Mouse (Mus musculus): ENCODE measurements around the gene Zfp941.

The Zfp941 gene

GRCm38 (mm10) chr7:140839556-140839955 is 17.6 kb upstream of the Zfp941 start:
- no peak for DNase-seq

GRCm38 (mm10) chr7:140836243-140837115 is 14.5 kb upstream of the Zfp941 start:
- DNase-seq, result no peak

GRCm38 (mm10) chr7:140835758-140836087 is 13.7 kb upstream of the Zfp941 start:
- no peak for DNase-seq

DNA sequence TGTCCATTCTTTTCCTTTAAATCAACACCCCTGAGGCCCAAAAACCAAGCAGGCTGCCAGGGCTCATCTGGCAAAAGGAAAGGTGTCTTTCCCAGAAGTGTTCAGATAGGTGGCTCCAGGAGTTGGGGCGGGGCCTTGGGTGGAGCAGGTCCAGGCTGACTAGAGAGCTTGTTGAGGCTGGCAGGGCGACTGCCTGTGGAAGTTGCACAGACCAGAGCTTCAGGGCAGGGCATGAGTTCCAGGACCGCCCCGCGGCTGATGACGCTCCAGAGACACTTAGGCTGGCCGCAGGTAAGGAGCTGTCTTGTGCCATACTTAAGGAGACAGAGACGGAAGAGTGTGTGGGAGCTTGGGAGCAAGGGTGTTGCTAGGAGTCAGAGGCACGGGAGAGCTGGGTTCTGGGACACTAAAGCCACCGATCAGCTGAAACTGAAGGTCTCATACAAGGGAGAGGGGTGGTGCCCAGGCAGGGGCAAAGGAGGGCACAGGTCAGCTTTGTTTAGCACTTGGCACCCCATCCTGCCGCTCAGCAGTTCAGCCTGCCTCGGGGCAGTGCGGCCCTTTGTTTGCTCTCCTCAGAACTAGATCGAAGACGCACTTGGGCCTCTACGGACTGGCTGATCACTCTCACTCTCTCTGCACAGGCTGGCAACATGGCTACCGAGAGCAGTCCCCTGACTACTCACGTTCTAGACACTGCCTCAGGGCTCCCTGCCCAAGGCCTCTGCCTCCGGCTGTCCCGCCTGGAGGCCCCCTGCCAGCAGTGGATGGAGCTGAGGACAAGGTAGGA is 13.2 kb upstream of the Zfp941 start, which contains the start of gene Urah:
Urah (plus strand) TSS at position 51 of the 790 bp plus-strand sequence.
- DNase-seq, result no peak

DNA sequence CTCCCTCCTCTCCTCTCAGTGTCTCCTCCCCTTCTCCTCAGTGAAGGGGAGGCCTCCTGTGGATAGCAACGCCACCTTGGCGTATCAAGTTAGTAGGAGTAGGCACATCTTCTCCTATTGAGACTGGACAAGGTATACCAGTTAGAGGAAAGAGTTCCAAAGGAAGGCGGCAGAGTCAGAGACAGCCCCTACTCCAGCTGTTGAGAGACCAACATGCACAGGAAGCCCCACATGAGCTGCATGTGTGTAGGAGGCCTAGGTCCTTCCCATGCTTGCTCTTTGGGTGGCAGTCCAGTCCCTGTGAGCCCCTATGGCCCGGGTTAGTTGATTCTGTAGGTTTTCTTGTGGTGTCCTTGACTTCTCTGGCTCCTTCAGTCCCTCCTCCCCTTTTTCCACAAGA is 11.4 kb upstream of the Zfp941 start:
- DNase-seq, result no peak

- DNase-seq, result no peak
Measured at GRCm38 (mm10) chr7:140831447-140831846, 9.5 kb upstream of the Zfp941 start.

DNA sequence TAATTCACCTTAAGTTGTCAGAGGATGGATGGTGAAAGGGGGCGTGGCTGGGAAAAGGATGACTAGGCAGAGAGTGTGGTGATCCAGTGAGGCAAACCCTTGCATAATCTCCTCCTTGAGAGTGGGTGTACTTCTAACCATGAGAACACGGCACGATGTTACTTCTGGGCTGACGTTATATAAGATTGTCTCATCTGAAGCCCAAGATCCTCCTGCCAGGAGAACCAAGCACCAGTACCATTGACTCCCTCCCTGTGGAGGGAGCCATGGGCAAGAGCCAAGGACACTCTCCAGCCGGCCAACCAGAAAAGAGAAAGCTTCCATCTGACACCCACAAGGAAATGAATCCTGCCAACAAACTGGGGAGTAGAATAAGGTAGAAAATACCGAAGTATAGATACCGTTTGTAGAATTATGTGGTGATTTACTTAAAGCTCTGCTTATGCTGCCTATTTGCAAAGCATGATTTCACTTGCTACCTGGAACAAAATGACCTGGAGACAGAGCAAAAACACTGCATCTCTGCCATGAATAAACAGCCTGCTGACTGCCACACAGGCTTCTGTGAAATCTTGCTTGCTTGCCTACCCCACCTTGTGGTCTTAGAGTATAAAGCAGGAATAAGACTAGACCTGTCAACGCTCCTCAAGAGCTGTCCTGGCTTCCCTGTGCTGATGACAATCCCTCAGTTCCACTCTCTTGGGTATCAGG is 6.3 kb upstream of the Zfp941 start:
- DNase-seq, result peak; percentile 51

DNA sequence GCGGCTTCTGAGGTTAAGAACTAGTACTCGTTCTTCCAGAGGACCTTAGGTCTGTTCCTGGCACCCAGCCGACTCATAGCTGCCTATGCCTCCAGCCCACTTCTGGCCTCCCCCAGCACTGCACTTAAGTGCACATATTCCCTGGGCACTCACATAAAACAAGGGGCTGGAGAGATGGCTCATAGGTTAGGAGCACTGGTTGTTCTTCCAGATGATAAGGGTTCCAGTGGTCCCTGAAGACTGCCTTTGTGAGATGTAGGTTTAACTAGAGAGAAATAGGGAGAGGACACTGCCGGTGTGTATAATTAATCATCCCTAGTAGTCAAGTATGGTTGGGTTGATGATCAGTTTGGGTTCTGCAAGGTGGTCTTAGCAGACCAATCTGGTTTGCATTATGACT is 753 bp upstream of the Zfp941 start:
- no peak for DNase-seq

DNA sequence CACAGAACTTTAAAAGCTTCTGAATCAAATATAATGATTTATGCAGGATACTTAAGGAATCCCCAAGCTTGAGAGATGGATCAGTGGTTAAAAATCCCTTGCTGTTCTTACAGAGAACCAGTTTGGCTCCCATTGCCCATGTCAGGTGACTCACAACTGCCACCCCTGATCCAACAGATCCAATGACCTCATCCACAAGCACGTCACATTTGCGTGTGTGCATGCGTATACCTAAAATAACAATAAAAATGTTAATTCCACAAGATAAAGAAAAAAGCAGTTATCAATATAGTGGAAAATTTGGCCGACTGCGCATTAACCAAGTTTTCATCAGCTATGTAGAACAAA is 699 bp downstream of the Zfp941 start:
- DNase-seq, result no peak

DNA sequence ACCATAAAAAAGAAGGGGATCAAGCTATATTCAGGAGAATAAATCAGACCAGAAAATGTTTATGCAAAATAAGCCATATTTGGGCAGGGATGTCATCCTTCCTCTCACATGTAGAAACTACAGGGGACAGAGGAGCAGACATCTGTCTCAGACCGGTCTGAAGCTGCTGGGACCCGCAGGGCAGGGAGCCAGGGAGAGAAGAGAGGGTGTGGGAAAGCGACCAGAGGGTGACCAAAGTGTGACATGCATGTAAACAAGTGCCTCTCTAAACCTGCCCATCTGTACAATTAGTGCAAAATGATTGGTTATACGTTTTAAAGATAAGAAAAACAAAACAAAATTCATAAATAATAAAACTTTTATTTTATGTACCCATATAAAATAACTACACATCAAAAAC is 1.8 kb downstream of the Zfp941 start:
- peak; percentile 20 for DNase-seq

DNA sequence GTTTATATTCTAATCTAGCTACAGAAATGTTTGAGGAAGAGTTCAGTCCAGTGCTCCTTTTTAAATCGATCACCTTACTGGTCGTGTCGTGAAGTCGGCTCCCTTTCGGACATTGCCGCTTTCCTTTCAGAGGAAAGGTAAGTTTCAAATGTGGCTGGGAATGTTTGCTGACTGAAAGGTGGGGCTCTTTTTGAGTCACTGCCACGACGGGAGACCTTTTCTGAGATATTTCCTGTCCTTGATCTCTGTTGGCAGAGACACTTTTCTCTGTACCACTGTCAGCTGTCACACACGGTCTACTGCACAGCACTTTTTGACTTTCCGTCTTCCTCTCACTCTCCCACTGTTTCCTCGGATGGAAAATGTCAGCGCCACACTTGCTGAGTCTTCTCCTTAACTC is 9.1 kb downstream of the Zfp941 start:
- DNase-seq, result no peak

DNA sequence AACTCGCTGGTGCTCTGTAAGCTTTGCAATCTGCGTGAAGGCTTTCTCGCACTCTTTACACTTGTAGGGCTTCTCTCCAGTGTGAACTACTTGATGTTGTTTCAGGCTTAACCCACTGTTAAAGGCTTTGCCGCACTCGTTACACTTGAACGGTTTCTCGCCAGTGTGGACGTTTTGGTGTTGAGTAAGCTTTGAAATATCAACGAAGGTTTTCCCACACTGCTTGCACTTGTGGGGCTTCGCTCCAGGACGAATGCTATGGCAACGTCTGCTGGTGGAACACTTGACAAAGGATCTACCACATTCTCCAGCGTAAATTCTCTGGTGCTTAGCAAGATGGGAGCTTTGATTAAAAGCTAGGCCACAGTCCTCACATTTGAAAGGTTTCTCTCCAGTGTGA is 10.3 kb downstream of the Zfp941 start:
- DNase-seq, result no peak

DNA sequence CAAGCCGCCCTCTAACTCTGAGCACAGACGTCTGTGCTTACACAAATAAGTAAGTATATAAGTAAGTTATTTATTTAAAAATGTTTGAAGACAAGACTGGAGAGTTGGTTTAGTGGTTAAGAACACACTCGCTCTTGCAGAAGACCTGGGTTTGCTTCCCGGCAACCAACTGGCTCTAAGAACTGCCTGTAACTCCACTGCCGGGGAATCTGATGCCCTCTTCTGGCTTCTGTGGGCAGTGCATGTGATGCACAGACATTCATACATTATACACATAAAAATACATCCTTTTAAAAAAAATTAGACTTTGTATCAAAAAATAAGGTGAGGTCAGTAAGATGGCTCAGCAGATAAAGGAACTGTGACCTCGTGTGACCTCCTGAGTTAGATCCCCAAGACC is 11.5 kb downstream of the Zfp941 start:
- no peak for DNase-seq

DNA sequence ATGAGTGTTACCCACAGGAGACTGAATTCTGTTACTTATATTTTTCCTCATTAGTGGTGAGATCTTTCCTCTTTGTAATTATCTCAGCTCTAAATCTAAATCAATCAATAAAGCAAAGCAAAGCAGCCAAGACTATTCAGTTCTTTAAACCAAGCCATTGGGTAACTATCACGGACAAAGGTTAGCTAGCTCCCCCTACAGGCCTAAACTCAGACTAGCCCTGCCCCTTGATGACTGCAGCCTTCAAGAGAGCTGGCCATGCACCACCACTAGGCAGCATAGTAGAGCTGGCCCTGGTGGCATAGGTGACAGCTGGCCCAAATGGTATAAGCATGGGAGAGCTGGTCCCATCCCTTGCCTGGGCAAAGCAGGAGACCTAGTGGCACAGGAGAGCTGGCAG is 16.3 kb downstream of the Zfp941 start:
- peak; percentile 34 for DNase-seq

DNA sequence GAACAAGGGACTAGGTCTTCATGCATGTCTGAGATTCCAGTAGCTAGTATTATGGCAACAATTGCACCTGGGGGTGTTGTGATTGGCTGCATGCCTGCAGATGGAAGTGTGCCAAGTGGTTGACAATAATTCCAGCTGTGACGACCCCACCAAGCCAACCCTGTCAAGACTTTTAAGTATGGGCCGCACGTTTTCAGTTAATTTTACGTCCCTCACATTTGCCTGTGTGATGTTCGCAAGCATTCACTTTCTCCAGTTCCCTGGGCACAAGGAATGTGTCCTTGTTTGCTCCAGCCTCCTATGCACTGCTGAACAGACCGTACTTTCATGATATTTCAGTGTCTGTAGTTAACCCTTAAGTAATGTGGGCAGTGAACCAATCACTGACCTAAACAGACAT is 19.3 kb downstream of the Zfp941 start:
- no peak for DNase-seq

DNA sequence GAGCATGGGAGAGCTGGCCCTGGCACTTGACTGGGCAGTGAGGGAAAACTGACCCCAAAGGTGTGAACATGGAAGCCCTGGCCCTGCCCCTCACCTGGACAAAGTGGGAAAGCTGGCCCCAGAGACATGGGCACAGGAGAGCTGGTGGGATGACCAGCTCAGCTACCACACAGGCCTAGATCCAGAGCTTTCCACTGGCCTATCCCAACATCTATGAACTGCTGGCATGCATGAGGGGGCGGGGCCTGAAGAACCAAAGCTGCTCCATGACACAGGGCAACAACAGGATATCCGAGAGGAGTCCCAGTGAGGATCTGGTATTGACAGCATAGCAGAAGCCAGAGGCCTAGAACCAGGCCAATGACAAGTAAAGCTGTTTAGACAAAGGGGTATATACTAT is 23.8 kb downstream of the Zfp941 start:
- DNase-seq, result no peak

GRCm38 (mm10) chr7:140797619-140798018 is 24.4 kb downstream of the Zfp941 start:
- DNase-seq, result no peak

DNA sequence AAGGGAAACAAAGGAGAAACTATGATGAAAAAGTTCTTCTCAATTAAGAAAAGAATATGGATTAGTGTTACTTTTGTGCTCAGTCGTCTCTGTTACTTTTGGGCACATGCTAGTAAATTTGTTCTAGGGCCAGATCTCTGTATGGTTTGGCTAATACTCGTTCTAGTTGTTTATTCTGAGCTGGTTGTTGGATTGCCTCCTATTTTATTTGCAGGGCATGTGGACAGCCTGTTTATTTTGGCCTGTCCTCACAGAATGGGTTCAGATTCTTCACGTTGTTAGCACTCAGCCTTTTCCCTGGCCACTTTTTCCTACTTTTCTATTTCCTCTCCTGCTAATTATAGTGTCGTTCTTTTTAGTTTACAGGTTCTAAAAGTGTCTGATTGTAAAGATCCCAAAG is 28.4 kb downstream of the Zfp941 start:
- DNase-seq, result no peak

GRCm38 (mm10) chr7:140788053-140788435 is 33.9 kb downstream of the Zfp941 start:
- no peak for DNase-seq

DNA sequence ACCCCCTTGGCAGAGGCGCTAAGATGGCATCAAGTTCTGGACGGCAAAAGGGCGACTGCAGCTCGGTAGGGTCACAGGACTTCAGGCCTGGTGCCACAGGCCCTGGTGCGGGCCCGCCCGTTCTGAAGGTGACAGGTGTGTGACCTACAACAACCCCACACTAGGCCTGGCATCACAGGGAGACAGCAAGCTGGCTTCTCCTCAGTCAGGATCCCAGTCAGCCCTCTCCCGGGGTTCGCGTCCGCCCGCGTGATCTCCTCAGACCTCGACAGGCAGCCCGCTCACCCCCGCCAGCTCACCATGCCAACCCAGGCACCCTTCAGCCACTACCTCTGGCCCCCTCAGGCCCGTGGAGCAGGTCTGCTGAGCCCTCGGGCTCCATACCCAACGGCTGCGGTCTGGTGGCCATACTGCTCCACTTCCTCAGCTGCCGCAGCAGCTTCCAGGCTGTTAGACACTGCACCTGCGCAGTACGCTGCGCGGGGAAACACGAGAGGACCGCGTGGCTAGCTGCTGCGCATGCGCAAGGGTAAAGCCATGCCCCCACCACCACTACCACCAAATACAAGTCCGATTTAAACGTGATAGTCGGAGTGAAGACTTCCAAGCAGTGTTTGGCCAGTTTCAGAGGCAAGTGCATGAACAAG is 34.4 kb downstream of the Zfp941 start, which contains the start of gene Syce1:
Syce1 (minus strand) TSS at position 447 of the 647 bp plus-strand sequence.
- no peak for DNase-seq

- no peak for DNase-seq
Measured at GRCm38 (mm10) chr7:140780548-140780947, 41.4 kb downstream of the Zfp941 start.

DNA sequence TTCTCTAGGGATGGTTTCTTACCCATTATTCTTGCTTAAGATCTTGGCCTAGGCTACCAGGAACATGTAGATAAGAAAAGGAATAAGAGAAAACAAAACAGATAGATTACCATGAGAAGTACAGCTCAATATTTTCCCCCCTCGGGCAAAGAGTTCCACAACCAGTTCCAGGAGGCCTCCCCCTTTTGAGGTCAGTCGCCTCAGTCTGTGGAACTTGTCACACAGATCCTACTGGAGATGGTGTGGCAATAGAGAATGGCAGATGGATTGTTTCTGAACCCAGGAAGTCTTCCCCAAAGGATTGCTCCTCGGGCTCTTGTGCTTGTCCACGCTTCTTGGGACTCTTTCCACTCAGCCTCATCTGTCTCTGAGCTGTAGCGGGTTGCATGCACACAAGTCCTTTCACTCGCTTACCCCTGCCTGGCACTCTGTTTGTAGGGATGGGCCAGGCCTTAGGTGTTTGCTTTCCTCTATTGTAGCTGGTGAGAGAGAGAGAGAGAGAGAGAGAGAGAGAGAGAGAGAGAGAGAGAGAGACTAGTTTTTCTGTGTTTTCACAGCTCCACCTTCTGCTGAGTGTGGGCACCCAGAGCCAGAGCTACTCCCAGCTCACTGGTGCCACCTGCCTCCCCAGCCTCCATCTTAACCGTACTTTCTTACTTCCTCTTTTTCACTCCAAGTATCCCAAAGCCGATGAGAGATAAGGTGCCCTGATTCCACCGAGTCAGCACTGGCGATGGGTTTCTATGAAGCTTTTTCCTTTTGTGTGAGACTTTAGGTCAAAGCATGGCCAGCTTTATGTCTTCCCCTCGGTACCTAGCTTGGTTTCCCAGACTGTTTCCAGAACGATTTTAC is 55.9 kb downstream of the Zfp941 start:
- DNase-seq, result no peak

All from retina, postnatal 1 day (tissue).